Mouse (Mus musculus): ENCODE data around the gene Adarb2. TPM values are rescaled to one million over a fixed set of nuclear protein-coding genes. Genes with fewer than 3 reads are reported as not detected.

The Adarb2 gene
- polyA plus RNA-seq, 1 experiment from 2014 or later = 1.0 TPM

- no peak overlapping the region for H3K9ac ChIP-seq (ENCODE audit: low read length)
- no peaks in the 10 kb centered on the region for H3K9me3 ChIP-seq (ENCODE audit: control insufficient read depth, low read length)
- no peak overlapping the region for H3K27ac ChIP-seq (replicated peaks; ENCODE audit: low read depth, low read length)
- H3K4me3 ChIP-seq (ENCODE audit: low read depth, low read length) = no peak overlapping the region
- H3K36me3 ChIP-seq (ENCODE audit: control insufficient read depth, insufficient read depth, low read length) = no peaks in the 10 kb centered on the region
- WGBS = 89% methylated on average over 7 of the region's 7 CpGs
- H3K4me1 ChIP-seq (ENCODE audit: control insufficient read depth, insufficient read depth, low read length) = no peaks in the 10 kb centered on the region
- H3K4me2 ChIP-seq (ENCODE audit: low read depth, severe bottlenecking) = no peak overlapping the region
- no peaks in the 10 kb centered on the region for H3K27me3 ChIP-seq (ENCODE audit: control insufficient read depth, insufficient read depth, low read length)
- ATAC-seq (ENCODE audit: insufficient number of reproducible peaks, low FRiP score, low TSS enrichment, low read depth) (no peak), DNase-seq (ENCODE audit: low spot score) (no peak)
These were observed 144.5 kb downstream of the Adarb2 start for GRCm38 (mm10) chr13:8347147-8347546.

- ATAC-seq (ENCODE audit: insufficient number of reproducible peaks, low FRiP score, low TSS enrichment, low read depth) (no peak), DNase-seq (ENCODE audit: low spot score) (no peak)
- Histone ChIP-seq H3K9me3 (ENCODE audit: control insufficient read depth, low read length) (no peaks in the 10 kb centered on the region), H3K4me2 (ENCODE audit: low read depth, severe bottlenecking) (no peak overlapping the region), H3K4me1 (ENCODE audit: control insufficient read depth, insufficient read depth, low read length) (no peaks in the 10 kb centered on the region), H3K27ac (replicated peaks; ENCODE audit: low read depth, low read length) (no peak overlapping the region), H3K27me3 (ENCODE audit: control insufficient read depth, insufficient read depth, low read length) (no peaks in the 10 kb centered on the region), H3K4me3 (ENCODE audit: low read depth, low read length) (no peak overlapping the region), H3K9ac (ENCODE audit: low read length) (no peak overlapping the region), H3K36me3 (ENCODE audit: control insufficient read depth, insufficient read depth, low read length) (no peaks in the 10 kb centered on the region)
These were observed 149.7 kb downstream of the Adarb2 start for GRCm38 (mm10) chr13:8352341-8352740.

GRCm38 (mm10) chr13:8352952-8353351 lies 150.3 kb downstream of the Adarb2 start:
- DNase-seq (ENCODE audit: low spot score) (no peak), ATAC-seq (ENCODE audit: insufficient number of reproducible peaks, low FRiP score, low TSS enrichment, low read depth) (no peak)
- H3K27me3 ChIP-seq (ENCODE audit: control insufficient read depth, insufficient read depth, low read length) = no peaks in the 10 kb centered on the region

GRCm38 (mm10) chr13:8365523-8365922 lies 162.9 kb downstream of the Adarb2 start:
- no peak overlapping the region for H3K4me2 ChIP-seq (ENCODE audit: low read depth, severe bottlenecking)
- WGBS = 91% methylated on average over 1 of the region's 1 CpGs
- H3K27ac ChIP-seq (replicated peaks; ENCODE audit: low read depth, low read length) = no peak overlapping the region
- no peaks in the 10 kb centered on the region for H3K36me3 ChIP-seq (ENCODE audit: control insufficient read depth, insufficient read depth, low read length)
- no peaks in the 10 kb centered on the region; the same call in 1 of the 2 replicates for H3K4me1 ChIP-seq (ENCODE audit: control insufficient read depth, insufficient read depth, low read length)
- H3K4me3 ChIP-seq (ENCODE audit: low read depth, low read length) = no peak overlapping the region
- DNase-seq (ENCODE audit: low spot score) (no peak), ATAC-seq (ENCODE audit: insufficient number of reproducible peaks, low FRiP score, low TSS enrichment, low read depth) (no peak)
- no peaks in the 10 kb centered on the region for H3K27me3 ChIP-seq (ENCODE audit: control insufficient read depth, insufficient read depth, low read length)
- H3K9me3 ChIP-seq (ENCODE audit: control insufficient read depth, low read length) = no peaks in the 10 kb centered on the region
- H3K9ac ChIP-seq (ENCODE audit: low read length) = no peak overlapping the region

More at GRCm38 (mm10) chr13:8352952-8353351, 150.3 kb downstream of the Adarb2 start:
- Histone ChIP-seq H3K4me3 (ENCODE audit: low read depth, low read length) (no peak overlapping the region), H3K4me2 (ENCODE audit: low read depth, severe bottlenecking) (no peak overlapping the region), H3K27ac (replicated peaks; ENCODE audit: low read depth, low read length) (no peak overlapping the region), H3K4me1 (ENCODE audit: control insufficient read depth, insufficient read depth, low read length) (no peaks in the 10 kb centered on the region), H3K36me3 (ENCODE audit: control insufficient read depth, insufficient read depth, low read length) (no peaks in the 10 kb centered on the region), H3K9ac (ENCODE audit: low read length) (no peak overlapping the region), H3K9me3 (ENCODE audit: control insufficient read depth, low read length) (no peaks in the 10 kb centered on the region)

GRCm38 (mm10) chr13:8366087-8366486 lies 163.4 kb downstream of the Adarb2 start:
- 91% methylated on average over 4 of the region's 4 CpGs for WGBS
- ATAC-seq (ENCODE audit: insufficient number of reproducible peaks, low FRiP score, low TSS enrichment, low read depth) = no peak

GRCm38 (mm10) chr13:8369868-8370387 lies 167.3 kb downstream of the Adarb2 start:
- H3K4me2 ChIP-seq (ENCODE audit: low read depth, severe bottlenecking) = no peak overlapping the region
- no peaks in the 10 kb centered on the region for H3K36me3 ChIP-seq (ENCODE audit: control insufficient read depth, insufficient read depth, low read length)
- no peak overlapping the region for H3K27ac ChIP-seq (replicated peaks; ENCODE audit: low read depth, low read length)
- no peak overlapping the region for H3K4me3 ChIP-seq (ENCODE audit: low read depth, low read length)
- no peaks in the 10 kb centered on the region; the same call in 1 of the 2 replicates for H3K4me1 ChIP-seq (ENCODE audit: control insufficient read depth, insufficient read depth, low read length)
- WGBS = 48% methylated on average over 7 of the region's 7 CpGs
- no peaks in the 10 kb centered on the region for H3K27me3 ChIP-seq (ENCODE audit: control insufficient read depth, insufficient read depth, low read length)
- H3K9ac ChIP-seq (ENCODE audit: low read length) = no peak overlapping the region
- ATAC-seq (ENCODE audit: insufficient number of reproducible peaks, low FRiP score, low TSS enrichment, low read depth) = no peak
- no peaks in the 10 kb centered on the region for H3K9me3 ChIP-seq (ENCODE audit: control insufficient read depth, low read length)
- DNase-seq (ENCODE audit: low spot score) = no peak

More at GRCm38 (mm10) chr13:8366087-8366486, 163.4 kb downstream of the Adarb2 start:
- DNase-seq (ENCODE audit: low spot score) = no peak
- Histone ChIP-seq H3K9ac (ENCODE audit: low read length) (no peak overlapping the region), H3K27me3 (ENCODE audit: control insufficient read depth, insufficient read depth, low read length) (no peaks in the 10 kb centered on the region), H3K4me2 (ENCODE audit: low read depth, severe bottlenecking) (no peak overlapping the region), H3K27ac (replicated peaks; ENCODE audit: low read depth, low read length) (no peak overlapping the region), H3K9me3 (ENCODE audit: control insufficient read depth, low read length) (no peaks in the 10 kb centered on the region), H3K36me3 (ENCODE audit: control insufficient read depth, insufficient read depth, low read length) (no peaks in the 10 kb centered on the region), H3K4me3 (ENCODE audit: low read depth, low read length) (no peak overlapping the region), H3K4me1 (ENCODE audit: control insufficient read depth, insufficient read depth, low read length) (no peaks in the 10 kb centered on the region; the same call in 1 of the 2 replicates)

GRCm38 (mm10) chr13:8388541-8388940 lies 185.9 kb downstream of the Adarb2 start:
- Histone ChIP-seq H3K36me3 (ENCODE audit: control insufficient read depth, insufficient read depth, low read length) (no peaks in the 10 kb centered on the region), H3K27ac (replicated peaks; ENCODE audit: low read depth, low read length) (no peak overlapping the region), H3K4me2 (ENCODE audit: low read depth, severe bottlenecking) (no peak overlapping the region), H3K9me3 (ENCODE audit: control insufficient read depth, low read length) (no peaks in the 10 kb centered on the region), H3K27me3 (ENCODE audit: control insufficient read depth, insufficient read depth, low read length) (no peaks in the 10 kb centered on the region), H3K4me1 (ENCODE audit: control insufficient read depth, insufficient read depth, low read length) (no peaks in the 10 kb centered on the region), H3K9ac (ENCODE audit: low read length) (no peak overlapping the region), H3K4me3 (ENCODE audit: low read depth, low read length) (no peak overlapping the region)
- 24% methylated on average over 1 of the region's 1 CpGs for WGBS
- ATAC-seq (ENCODE audit: insufficient number of reproducible peaks, low FRiP score, low TSS enrichment, low read depth) (no peak), DNase-seq (ENCODE audit: low spot score) (no peak)

GRCm38 (mm10) chr13:8400265-8401041 lies 197.8 kb downstream of the Adarb2 start:
- 84% methylated on average over 4 of the region's 4 CpGs for WGBS

More at GRCm38 (mm10) chr13:8400265-8401041, 197.8 kb downstream of the Adarb2 start:
- Histone ChIP-seq H3K4me2 (ENCODE audit: low read depth, severe bottlenecking) (no peak overlapping the region), H3K36me3 (ENCODE audit: control insufficient read depth, insufficient read depth, low read length) (no peaks in the 10 kb centered on the region), H3K27ac (replicated peaks; ENCODE audit: low read depth, low read length) (no peak overlapping the region), H3K9me3 (ENCODE audit: control insufficient read depth, low read length) (no peaks in the 10 kb centered on the region), H3K27me3 (ENCODE audit: control insufficient read depth, insufficient read depth, low read length) (no peaks in the 10 kb centered on the region), H3K9ac (ENCODE audit: low read length) (no peak overlapping the region), H3K4me1 (ENCODE audit: control insufficient read depth, insufficient read depth, low read length) (no peaks in the 10 kb centered on the region), H3K4me3 (ENCODE audit: low read depth, low read length) (no peak overlapping the region)
- ATAC-seq (ENCODE audit: insufficient number of reproducible peaks, low FRiP score, low TSS enrichment, low read depth) (no peak), DNase-seq (ENCODE audit: low spot score) (no peak)

Measured in limb, embryonic 11.5 days (tissue).